Mouse (Mus musculus): ENCODE results near the gene Itpripl1. TPM values are rescaled to one million over a fixed set of nuclear protein-coding genes. Genes with fewer than 3 reads are reported as not detected.
"Not testable (repeated sequence)": the region's sequence is repeated elsewhere in the genome, so short reads cannot be mapped to it uniquely, and the experiment has no call there.

The Itpripl1 gene
- total and polyA plus RNA-seq, 3 experiments = 10.8 to 44.4 (median 27.1) TPM

- H3K4me3 ChIP-seq (ENCODE audit: low read depth, low read length) = no peak overlapping the region
- no peaks in the 10 kb centered on the region for H3K9me3 ChIP-seq (replicated peaks)
- peaks cover 2% of the 10 kb centered on the region; the same call in 1 of the 2 replicates for H3K4me1 ChIP-seq (ENCODE audit: insufficient read depth, low read depth, low read length)
- DNase-seq (ENCODE audit: low spot score) (no peak), ATAC-seq (ENCODE audit: extremely low read depth, insufficient number of reproducible peaks, low FRiP score, poor library complexity, severe bottlenecking) (no peak)
- peaks cover 93% of the 10 kb centered on the region for H3K36me3 ChIP-seq (replicated peaks)
- no peak for TF ChIP-seq GATA2 (IDR thresholded peaks at IDR 0.05; ENCODE audit: borderline replicate concordance, low read depth, low read length)
- TF ChIP-seq GATA1 (IDR thresholded peaks at IDR 0.05; ENCODE audit: borderline replicate concordance, low read length) = no peak
- no peak for TF ChIP-seq TAL1 (conservative IDR thresholded peaks at IDR 0.05; ENCODE audit: low read depth, low read length)
- TF ChIP-seq CTCF (IDR thresholded peaks at IDR 0.05; ENCODE audit: low read depth, low read length) = no peak
- TF ChIP-seq POLR2AphosphoS5 (IDR thresholded peaks at IDR 0.05; ENCODE audit: insufficient replicate concordance, low read depth, low read length) = no peak
- H3K27me3 ChIP-seq (ENCODE audit: insufficient read depth, low read length) = no peaks in the 10 kb centered on the region
These were observed 21.5 kb downstream of the Itpripl1 start for GRCm38 (mm10) chr2:127121591-127122235.

DNA sequence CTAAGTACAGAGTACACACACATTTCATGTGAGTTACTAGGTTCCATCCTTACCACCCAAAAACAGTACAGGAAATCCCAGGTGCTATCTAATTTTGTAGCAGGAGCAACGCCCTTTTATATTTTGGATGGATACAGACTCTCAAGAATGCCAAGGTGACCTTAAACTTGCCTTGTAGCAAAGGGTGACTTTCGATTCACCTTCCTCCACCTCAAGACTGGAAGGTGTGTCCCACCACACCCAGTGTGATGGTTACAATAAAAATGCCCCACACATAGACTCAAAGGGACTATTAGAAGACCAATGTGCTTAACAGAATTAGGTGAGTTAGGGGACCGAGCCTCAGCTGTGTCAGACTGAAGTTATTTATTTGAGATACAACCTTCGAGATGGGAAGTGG lies 34.3 kb downstream of the Itpripl1 start:
- no peaks in the 10 kb centered on the region for H3K27me3 ChIP-seq (ENCODE audit: insufficient read depth, low read length)
- H3K36me3 ChIP-seq (replicated peaks) = peaks cover 94% of the 10 kb centered on the region
- ATAC-seq (ENCODE audit: extremely low read depth, insufficient number of reproducible peaks, low FRiP score, poor library complexity, severe bottlenecking) = no peak

GRCm38 (mm10) chr2:127092000-127092399 lies 51.2 kb downstream of the Itpripl1 start:
- H3K27me3 ChIP-seq (ENCODE audit: insufficient read depth, low read length) = no peaks in the 10 kb centered on the region
- no peak for TF ChIP-seq GATA1 (IDR thresholded peaks at IDR 0.05; ENCODE audit: borderline replicate concordance, low read length)
- TF ChIP-seq CTCF (IDR thresholded peaks at IDR 0.05; ENCODE audit: low read depth, low read length) = no peak
- TF ChIP-seq POLR2AphosphoS5 (IDR thresholded peaks at IDR 0.05; ENCODE audit: insufficient replicate concordance, low read depth, low read length) = no peak
- no peak for TF ChIP-seq TAL1 (conservative IDR thresholded peaks at IDR 0.05; ENCODE audit: low read depth, low read length)
- no peak for TF ChIP-seq GATA2 (IDR thresholded peaks at IDR 0.05; ENCODE audit: borderline replicate concordance, low read depth, low read length)
- peaks cover 3% of the 10 kb centered on the region; the same call in 1 of the 2 replicates for H3K4me1 ChIP-seq (ENCODE audit: insufficient read depth, low read depth, low read length)
- ATAC-seq (ENCODE audit: extremely low read depth, insufficient number of reproducible peaks, low FRiP score, poor library complexity, severe bottlenecking) (no peak), DNase-seq (ENCODE audit: low spot score) (no peak)
- H3K36me3 ChIP-seq (replicated peaks) = peaks cover 45% of the 10 kb centered on the region
- no peak overlapping the region for H3K4me3 ChIP-seq (ENCODE audit: low read depth, low read length)
- H3K9me3 ChIP-seq (replicated peaks) = no peaks in the 10 kb centered on the region

More for the DNA sequence above, 34.3 kb downstream of the Itpripl1 start:
- no peak for DNase-seq (ENCODE audit: low spot score)
- Histone ChIP-seq H3K4me3 (ENCODE audit: low read depth, low read length) (no peak overlapping the region), H3K9me3 (replicated peaks) (peaks cover 8% of the 10 kb centered on the region), H3K4me1 (ENCODE audit: insufficient read depth, low read depth, low read length) (no peaks in the 10 kb centered on the region)
- TF ChIP-seq CTCF (IDR thresholded peaks at IDR 0.05; ENCODE audit: low read depth, low read length) (no peak), TAL1 (conservative IDR thresholded peaks at IDR 0.05; ENCODE audit: low read depth, low read length) (no peak), GATA1 (IDR thresholded peaks at IDR 0.05; ENCODE audit: borderline replicate concordance, low read length) (no peak), GATA2 (IDR thresholded peaks at IDR 0.05; ENCODE audit: borderline replicate concordance, low read depth, low read length) (no peak), POLR2AphosphoS5 (IDR thresholded peaks at IDR 0.05; ENCODE audit: insufficient replicate concordance, low read depth, low read length) (no peak)

- H3K27me3 ChIP-seq (ENCODE audit: insufficient read depth, low read length); ATAC-seq (ENCODE audit: extremely low read depth, insufficient number of reproducible peaks, low FRiP score, poor library complexity, severe bottlenecking); DNase-seq (ENCODE audit: low spot score); H3K9me3 ChIP-seq (replicated peaks); H3K4me1 ChIP-seq (ENCODE audit: insufficient read depth, low read depth, low read length): not testable (repeated sequence)
- Histone ChIP-seq H3K4me3 (ENCODE audit: low read depth, low read length) (peak overlapping the region; percentile 40; the same call in 1 of the 2 replicates), H3K36me3 (replicated peaks) (peaks cover 53% of the 10 kb centered on the region)
These were observed 53.1 kb downstream of the Itpripl1 start for GRCm38 (mm10) chr2:127090151-127090550.

Other genes starting within 250 kb of the Itpripl1 start
- 63.4 and 68.4 TPM in 2 replicates for gene Sppl2a, start 210.2 kb downstream of the Itpripl1 start, total RNA-seq (2014; fragmentation: Nextera tagmentation)
- gene Sppl2a, start 210.2 kb downstream of the Itpripl1 start, total RNA-seq (2017) = 49.0 and 50.2 TPM in 2 replicates
- gene Sppl2a, start 210.2 kb downstream of the Itpripl1 start, polyA plus RNA-seq (2012) = 4.9 and 6.4 TPM in 2 replicates
- 30.3 and 31.7 TPM in 2 replicates for gene Ap4e1, start 134.7 kb downstream of the Itpripl1 start, total RNA-seq (2014; fragmentation: Nextera tagmentation)
- gene Ap4e1, start 134.7 kb downstream of the Itpripl1 start, total RNA-seq (2017) = 30.1 and 30.9 TPM in 2 replicates
- 5.0 and 5.5 TPM in 2 replicates for gene Ap4e1, start 134.7 kb downstream of the Itpripl1 start, polyA plus RNA-seq (2012)
- 17.3 and 18.3 TPM in 2 replicates for gene Blvra, start 72.8 kb downstream of the Itpripl1 start, total RNA-seq (2014; fragmentation: Nextera tagmentation)
- 30.6 and 35.4 TPM in 2 replicates for gene Blvra, start 72.8 kb downstream of the Itpripl1 start, total RNA-seq (2017)
- 2.0 and 3.1 TPM in 2 replicates for gene Blvra, start 72.8 kb downstream of the Itpripl1 start, polyA plus RNA-seq (2012)
- gene Ncaph, start 9.5 kb downstream of the Itpripl1 start, total RNA-seq (2014; fragmentation: Nextera tagmentation) = 114 and 122 TPM in 2 replicates
- 96.4 and 103 TPM in 2 replicates for gene Ncaph, start 9.5 kb downstream of the Itpripl1 start, total RNA-seq (2017)
- 12.6 and 19.4 TPM in 2 replicates for gene Ncaph, start 9.5 kb downstream of the Itpripl1 start, polyA plus RNA-seq (2012)
- gene 1810024B03Rik, start 64.8 kb upstream of the Itpripl1 start, total RNA-seq (2014; fragmentation: Nextera tagmentation) = 4.7 and 5.2 TPM in 2 replicates
- gene 1810024B03Rik, start 64.8 kb upstream of the Itpripl1 start, total RNA-seq (2017) = 4.7 and 4.8 TPM in 2 replicates
- gene 1810024B03Rik, start 64.8 kb upstream of the Itpripl1 start, polyA plus RNA-seq (2012) = 0.08 and 0.14 TPM in 2 replicates
- 155 and 199 TPM in 2 replicates for gene Snrnp200, start 64.9 kb upstream of the Itpripl1 start, total RNA-seq (2014; fragmentation: Nextera tagmentation)
- gene Snrnp200, start 64.9 kb upstream of the Itpripl1 start, total RNA-seq (2017) = 216 and 224 TPM in 2 replicates
- gene Snrnp200, start 64.9 kb upstream of the Itpripl1 start, polyA plus RNA-seq (2012) = 25.0 and 32.5 TPM in 2 replicates
- 40.9 and 49.2 TPM in 2 replicates for gene Ciao1, start 104.4 kb upstream of the Itpripl1 start, total RNA-seq (2014; fragmentation: Nextera tagmentation)
- gene Ciao1, start 104.4 kb upstream of the Itpripl1 start, total RNA-seq (2017) = 42.5 and 46.4 TPM in 2 replicates
- 11.3 and 12.7 TPM in 2 replicates for gene Ciao1, start 104.4 kb upstream of the Itpripl1 start, polyA plus RNA-seq (2012)
- 21.7 and 47.9 TPM in 2 replicates for gene Tmem127, start 104.5 kb upstream of the Itpripl1 start, total RNA-seq (2014; fragmentation: Nextera tagmentation)
- 29.9 and 30.8 TPM in 2 replicates for gene Tmem127, start 104.5 kb upstream of the Itpripl1 start, total RNA-seq (2017)
- gene Tmem127, start 104.5 kb upstream of the Itpripl1 start, polyA plus RNA-seq (2012) = 26.4 and 27.7 TPM in 2 replicates
- gene Stard7, start 126.8 kb upstream of the Itpripl1 start, total RNA-seq (2014; fragmentation: Nextera tagmentation) = 73.9 and 81.6 TPM in 2 replicates
- 242 and 250 TPM in 2 replicates for gene Stard7, start 126.8 kb upstream of the Itpripl1 start, total RNA-seq (2017)
- 46.5 and 50.4 TPM in 2 replicates for gene Stard7, start 126.8 kb upstream of the Itpripl1 start, polyA plus RNA-seq (2012)
- gene Dusp2, start 192.7 kb upstream of the Itpripl1 start, total RNA-seq (2014; fragmentation: Nextera tagmentation) = not detected in 2 replicates
- gene Dusp2, start 192.7 kb upstream of the Itpripl1 start, total RNA-seq (2017) = 0.11 and 0.23 TPM in 2 replicates
- 0.04 TPM in 1 of 2 replicates, not detected in the other for gene Dusp2, start 192.7 kb upstream of the Itpripl1 start, polyA plus RNA-seq (2012)
- gene Astl, start 195.2 kb upstream of the Itpripl1 start, total RNA-seq (2014; fragmentation: Nextera tagmentation) = not detected in 2 replicates
- 0.11 and 0.12 TPM in 2 replicates for gene Astl, start 195.2 kb upstream of the Itpripl1 start, total RNA-seq (2017)
- gene Astl, start 195.2 kb upstream of the Itpripl1 start, polyA plus RNA-seq (2012) = not detected in 2 replicates
- gene Adra2b, start 219.8 kb upstream of the Itpripl1 start, total RNA-seq (2014; fragmentation: Nextera tagmentation) = not detected in 2 replicates
- 0.05 TPM in 1 of 2 replicates, not detected in the other for gene Adra2b, start 219.8 kb upstream of the Itpripl1 start, total RNA-seq (2017)
- gene Adra2b, start 219.8 kb upstream of the Itpripl1 start, polyA plus RNA-seq (2012) = not detected in 2 replicates